Mouse (Mus musculus) lung, adult 2 months (tissue): ENCODE measurements around the gene Pdxk. TPM values are rescaled to one million over a fixed set of nuclear protein-coding genes. Genes with fewer than 3 reads are reported as not detected.
A peak's percentile ranks its signal among the peaks of the same experiment; 100 is the strongest.

Experiments used
- DNase-seq: peaks from one replicate; pipeline ENCODE4 v3.0.0; 2022
- H3K4me1 ChIP-seq: fragments of 200-500 bp; 2 replicates; pipeline ENCODE4 v1.6.1; 2011; ENCODE audit warnings: low read length; ENCODE audit not compliant: control insufficient read depth, insufficient read depth
- H3K4me3 ChIP-seq: fragments of 200-500 bp; replicated peaks from 2 replicates; pipeline ENCODE3; 2011; ENCODE audit warnings: low read depth, mild to moderate bottlenecking, control low read depth, low read length; ENCODE audit errors: extremely low read depth
- CTCF ChIP-seq: fragments of 200-500 bp; IDR thresholded peaks from 2 replicates; pipeline ENCODE4 v1.5.1; 2011; ENCODE audit warnings: mild to moderate bottlenecking, low read length, control low read depth; ENCODE audit not compliant: insufficient read depth
- POLR2A ChIP-seq: fragments of 200-500 bp; IDR thresholded peaks from 2 replicates; pipeline ENCODE4 v1.6.1; 2011; ENCODE audit warnings: low read depth, mild to moderate bottlenecking, control low read depth, low read length, borderline replicate concordance; ENCODE audit errors: extremely low read depth
- WGBS: fragments of 180-500 bp; shearing (Covaris S2); methylation state at CpG from one replicate; pipeline ENCODE4 v1.1.7; 2018; 5-methylcytosine and 5-hydroxymethylcytosine counted together
- polyA plus RNA-seq: library from polyadenylated mRNA; depleted of rRNA; stranded (reverse); fragments of >200 nt; gene quantifications from 2 replicates; pipeline ENCODE4 v1.2.3, GENCODE M21; 2012

The Pdxk gene
- polyA plus RNA-seq, 1 experiment: 21.5 TPM

DNA sequence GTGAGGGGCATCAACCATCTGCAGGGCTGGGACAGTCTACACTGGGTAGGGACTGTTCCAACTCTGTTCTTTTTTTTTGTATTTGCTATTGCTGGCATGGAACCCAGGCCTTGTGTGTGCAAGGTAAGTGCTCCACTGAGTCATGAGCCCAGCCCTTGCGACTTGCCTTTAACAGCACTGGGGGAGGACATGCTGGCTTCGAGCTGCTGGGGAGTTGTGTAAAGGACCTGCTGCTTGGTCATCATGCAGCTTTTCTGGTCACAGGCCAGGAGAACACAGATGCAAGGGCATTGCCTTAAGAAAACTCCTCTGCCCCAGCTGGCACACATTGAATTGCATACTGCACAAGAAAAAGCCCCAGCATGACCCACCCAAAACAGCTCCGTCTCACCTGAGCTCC, 22.5 kb downstream of the Pdxk start:
- 89% methylated on average over 3 of the region's 3 CpGs for WGBS
- H3K4me3 ChIP-seq: no peak overlapping the region

DNA sequence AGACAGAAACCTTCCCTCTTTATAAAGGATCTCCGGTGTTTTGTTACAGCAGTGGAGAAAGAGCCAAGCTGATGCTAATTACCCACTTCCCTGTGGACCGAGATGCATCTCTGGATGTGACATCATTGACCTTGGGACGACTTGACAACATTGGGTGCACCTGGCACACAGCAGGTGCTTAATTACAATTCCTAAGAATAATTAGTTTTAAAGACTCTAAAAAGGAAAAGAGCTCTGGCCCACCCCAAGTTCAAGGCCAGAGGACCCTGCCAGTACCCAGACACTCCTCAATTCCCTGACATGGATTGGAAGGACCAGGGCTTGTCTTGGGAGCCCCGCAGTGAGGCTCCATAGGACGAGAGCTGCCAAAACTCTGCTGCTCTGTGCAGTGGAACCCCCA, 23.2 kb downstream of the Pdxk start:
- no peak for TF ChIP-seq POLR2A
- no peak for TF ChIP-seq CTCF
- H3K4me1 ChIP-seq: no peaks in the 10 kb centered on the region
- H3K4me3 ChIP-seq: no peak overlapping the region
- WGBS: 90% methylated on average over 5 of the region's 5 CpGs
- DNase-seq: no peak

More for the DNA sequence above, 22.5 kb downstream of the Pdxk start:
- DNase-seq: no peak
- TF ChIP-seq POLR2A (no peak), CTCF (no peak)
- H3K4me1 ChIP-seq: no peaks in the 10 kb centered on the region

DNA sequence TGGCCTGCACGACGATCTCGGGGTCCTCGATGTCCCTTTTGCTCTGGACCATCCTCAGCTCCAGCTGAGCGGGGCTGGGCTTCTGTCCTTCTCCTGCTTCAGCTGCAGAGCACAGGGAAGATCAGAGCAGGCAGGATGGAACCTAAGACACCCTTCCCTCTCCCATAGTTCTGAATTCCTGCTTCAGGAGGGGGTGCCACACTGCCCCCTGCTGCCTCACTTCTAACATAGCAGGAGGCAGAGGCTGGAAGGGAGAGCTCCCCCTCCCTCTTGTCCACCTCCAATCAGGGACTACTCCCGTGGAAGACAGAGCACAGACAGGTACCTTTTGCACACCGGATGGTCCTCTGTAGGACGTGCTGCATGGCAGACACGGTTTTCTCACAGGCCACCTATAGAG, 24.0 kb downstream of the Pdxk start:
- H3K4me1 ChIP-seq: no peaks in the 10 kb centered on the region
- TF ChIP-seq POLR2A: no peak
- peak; percentile 62 for TF ChIP-seq CTCF
- H3K4me3 ChIP-seq: no peak overlapping the region
- 69% methylated on average over 9 of the region's 9 CpGs for WGBS
- no peak for DNase-seq

DNA sequence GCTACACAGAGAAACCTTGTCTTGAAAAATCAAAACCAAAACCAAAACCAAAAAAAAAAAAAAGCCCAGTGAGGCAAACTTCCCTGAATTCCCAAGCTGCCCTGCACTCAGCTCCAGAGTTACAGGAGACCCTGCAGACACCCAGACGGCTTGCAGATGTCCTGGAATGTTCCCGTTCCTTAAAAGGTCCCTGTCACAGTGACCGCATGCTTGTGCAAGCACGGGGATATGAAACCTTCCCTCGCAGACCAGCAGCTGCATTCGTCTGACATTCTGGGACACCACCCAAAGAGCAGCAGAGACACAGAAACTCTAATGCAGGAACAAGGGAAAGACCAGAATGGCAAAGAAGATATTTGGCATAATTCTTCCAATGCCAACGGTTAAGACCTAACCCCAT, 24.8 kb downstream of the Pdxk start:
- no peak overlapping the region for H3K4me3 ChIP-seq
- no peaks in the 10 kb centered on the region for H3K4me1 ChIP-seq
- no peak for TF ChIP-seq POLR2A
- no peak for DNase-seq
- WGBS: 68% methylated on average over 7 of the region's 7 CpGs

DNA sequence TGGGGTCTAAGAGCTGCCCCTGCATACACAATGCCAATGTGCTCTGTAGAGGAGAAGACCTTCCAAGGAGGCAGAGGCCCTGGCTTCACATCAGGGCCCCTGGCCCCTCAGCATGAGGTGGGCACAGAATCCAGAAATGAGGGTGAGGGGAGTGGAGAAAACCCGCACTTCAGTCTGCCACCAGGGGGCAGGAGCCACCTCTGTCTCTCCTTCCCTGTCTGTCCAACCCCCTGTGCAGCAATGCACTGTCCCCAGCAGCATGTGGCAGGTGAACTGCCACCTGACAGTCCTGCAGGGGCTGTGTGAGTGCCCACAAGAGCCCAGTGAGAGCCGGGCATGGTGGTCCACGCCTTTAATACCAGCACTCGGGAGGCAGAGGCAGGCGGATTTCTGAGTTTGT, 25.2 kb downstream of the Pdxk start:
- no peak for DNase-seq
- 58% methylated on average over 5 of the region's 5 CpGs for WGBS
- no peak for TF ChIP-seq POLR2A
- TF ChIP-seq CTCF: peak; percentile 50
- H3K4me3 ChIP-seq: no peak overlapping the region
- H3K4me1 ChIP-seq: no peaks in the 10 kb centered on the region

DNA sequence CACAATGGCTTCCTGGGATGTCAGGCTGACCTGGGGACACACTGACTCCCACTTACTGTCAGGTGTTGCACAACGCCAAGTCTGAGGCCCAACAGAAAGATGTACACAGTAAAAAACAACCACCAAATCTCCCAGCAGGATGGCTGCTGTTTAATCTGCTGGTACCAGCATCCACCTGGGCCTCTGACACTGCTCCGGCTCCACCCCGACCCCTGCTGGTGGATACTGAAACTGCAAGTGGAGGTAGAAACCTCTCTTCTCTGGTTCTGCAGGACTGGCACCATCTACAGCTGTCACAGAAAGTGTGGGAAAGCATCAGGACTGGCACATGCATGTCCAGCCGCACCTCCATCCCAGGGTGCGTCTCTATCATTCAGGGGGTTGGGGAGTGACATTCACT, 26.7 kb downstream of the Pdxk start:
- 15% methylated on average over 5 of the region's 5 CpGs for WGBS
- TF ChIP-seq POLR2A (no peak), CTCF (peak; percentile 86)
- H3K4me3 ChIP-seq: no peak overlapping the region
- no peaks in the 10 kb centered on the region for H3K4me1 ChIP-seq
- DNase-seq: peak; percentile 79

DNA sequence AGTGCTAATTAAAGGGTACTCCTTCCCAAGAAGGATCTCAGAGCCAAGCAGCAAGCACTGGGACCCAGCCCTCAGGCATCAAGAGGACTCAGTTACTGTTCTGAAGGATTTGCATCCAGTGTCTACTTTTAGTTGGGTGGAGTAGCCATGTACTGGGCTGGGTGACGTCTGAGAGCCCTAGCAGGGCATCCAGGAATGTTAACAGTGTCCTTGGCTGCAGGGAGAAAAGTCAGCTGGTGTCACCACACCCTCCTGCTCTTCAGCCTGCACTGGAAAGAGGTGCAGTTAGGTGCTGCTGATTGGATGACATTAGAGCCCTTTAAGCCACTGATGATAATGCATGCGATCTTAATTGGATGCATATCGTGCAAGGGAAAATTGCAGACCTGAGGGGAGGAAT, 31.9 kb downstream of the Pdxk start:
- no peak for DNase-seq
- 74% methylated on average over 3 of the region's 3 CpGs for WGBS
- TF ChIP-seq CTCF (no peak), POLR2A (no peak)
- Histone ChIP-seq H3K4me1 (no peaks in the 10 kb centered on the region), H3K4me3 (no peak overlapping the region)

DNA sequence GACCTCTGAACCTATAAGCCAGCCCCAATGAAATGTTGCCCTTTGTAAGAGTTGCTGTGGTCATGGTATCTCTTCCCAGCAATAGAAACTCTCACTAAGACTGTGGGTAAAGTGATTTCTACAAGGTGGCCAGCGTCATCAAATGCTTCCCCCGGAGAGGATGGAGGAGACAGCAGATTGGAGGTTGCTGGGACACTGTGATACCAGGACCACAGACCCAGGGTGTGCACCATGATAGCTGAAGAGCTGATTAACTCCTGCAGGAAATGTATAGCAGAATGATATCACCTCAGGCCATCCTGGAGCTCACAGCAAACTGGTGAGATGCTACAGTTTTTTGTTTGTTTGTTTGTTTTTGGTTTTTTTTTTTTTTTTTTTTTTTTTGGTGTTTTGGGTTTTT, 35.0 kb downstream of the Pdxk start:
- Histone ChIP-seq H3K4me1 (no peaks in the 10 kb centered on the region), H3K4me3 (no peak overlapping the region)
- no peak for DNase-seq
- TF ChIP-seq CTCF (no peak), POLR2A (no peak)
- WGBS: 92% methylated on average over 2 of the region's 2 CpGs

DNA sequence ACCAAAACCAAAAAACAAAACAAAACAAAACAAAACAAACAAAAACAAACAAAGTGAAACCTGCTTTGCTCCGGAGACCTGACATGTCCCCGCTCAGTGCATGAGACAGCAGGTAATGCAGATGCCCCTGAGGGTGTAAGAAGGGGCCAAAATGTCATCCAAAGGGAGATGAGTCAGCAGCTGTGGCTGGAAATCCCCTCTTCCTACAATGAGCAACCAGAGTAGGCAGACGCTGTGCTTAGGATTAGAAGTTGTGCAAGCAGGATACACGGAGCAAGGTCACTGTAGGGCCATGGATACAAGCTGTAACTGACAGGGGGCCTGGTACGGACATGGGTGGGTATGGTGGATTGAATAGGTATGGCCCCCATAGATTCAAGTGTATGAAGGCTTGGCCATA, 35.6 kb downstream of the Pdxk start:
- no peak for DNase-seq
- H3K4me3 ChIP-seq: no peak overlapping the region
- 66% methylated on average over 5 of the region's 5 CpGs for WGBS
- TF ChIP-seq POLR2A (no peak), CTCF (no peak)
- H3K4me1 ChIP-seq: no peaks in the 10 kb centered on the region

DNA sequence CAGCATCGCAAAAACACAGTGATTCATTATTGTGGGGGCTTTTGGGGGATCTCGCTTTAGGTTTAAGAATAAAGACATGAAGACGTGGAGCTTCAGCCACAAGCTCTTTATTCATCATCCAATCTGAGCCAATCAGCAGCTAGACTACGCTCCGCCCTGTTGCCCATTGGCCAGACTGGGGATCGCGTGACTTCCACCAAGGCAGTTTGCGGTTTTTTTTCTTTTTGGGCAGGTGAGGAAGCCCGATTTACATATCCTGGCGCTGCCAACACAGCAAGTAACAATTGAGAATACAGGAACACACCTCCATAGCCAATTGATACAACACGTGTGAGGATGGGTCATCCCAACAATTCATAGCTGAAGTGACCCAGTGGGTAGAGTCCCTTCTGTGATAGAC, 36.7 kb downstream of the Pdxk start:
- TF ChIP-seq POLR2A (no peak), CTCF (no peak)
- WGBS: 91% methylated on average over 11 of the region's 11 CpGs
- no peak for DNase-seq
- no peak overlapping the region for H3K4me3 ChIP-seq
- no peaks in the 10 kb centered on the region for H3K4me1 ChIP-seq
